Mouse (Mus musculus): ENCODE measurements around the gene Myh10. TPM values are rescaled to one million over a fixed set of nuclear protein-coding genes. Genes with fewer than 3 reads are reported as not detected.

The Myh10 gene
- polyA plus RNA-seq, 1 experiment: 5.6 TPM

GRCm38 (mm10) chr11:68690465-68690864 lies 894 bp upstream of the Myh10 start:
- peak; percentile 3 for DNase-seq
- Histone ChIP-seq H3K4me1 (replicated peaks; ENCODE audit: control insufficient read depth, insufficient read depth, low read length) (peaks cover 17% of the 10 kb centered on the region), H3K36me3 (ENCODE audit: control insufficient read depth, insufficient read depth, low read length) (no peaks in the 10 kb centered on the region), H3K27me3 (ENCODE audit: control insufficient read depth, insufficient read depth, low read length) (peaks cover 9% of the 10 kb centered on the region), H3K4me3 (ENCODE audit: control insufficient read depth, insufficient read depth, low read length) (no peak overlapping the region), H3K27ac (ENCODE audit: control insufficient read depth, insufficient read depth, low read length) (no peak overlapping the region)
- TF ChIP-seq CTCF (IDR thresholded peaks at IDR 0.05; ENCODE audit: borderline replicate concordance, control insufficient read depth, extremely low read depth, insufficient read depth, low read length, poor library complexity) (no peak), POLR2A (IDR thresholded peaks at IDR 0.05; ENCODE audit: control insufficient read depth, extremely low read depth, insufficient read depth, low read length, poor library complexity) (no peak)
- WGBS: 40% methylated on average over 5 of the region's 5 CpGs

GRCm38 (mm10) chr11:68692010-68692692 lies 792 bp downstream of the Myh10 start:
- no peak for TF ChIP-seq POLR2A (IDR thresholded peaks at IDR 0.05; ENCODE audit: control insufficient read depth, extremely low read depth, insufficient read depth, low read length, poor library complexity)
- TF ChIP-seq CTCF (IDR thresholded peaks at IDR 0.05; ENCODE audit: borderline replicate concordance, control insufficient read depth, extremely low read depth, insufficient read depth, low read length, poor library complexity): no peak
- peaks cover 17% of the 10 kb centered on the region for H3K4me1 ChIP-seq (replicated peaks; ENCODE audit: control insufficient read depth, insufficient read depth, low read length)
- H3K36me3 ChIP-seq (ENCODE audit: control insufficient read depth, insufficient read depth, low read length): no peaks in the 10 kb centered on the region
- 3% methylated on average over 34 of the region's 34 CpGs for WGBS
- H3K27ac ChIP-seq (ENCODE audit: control insufficient read depth, insufficient read depth, low read length): no peak overlapping the region
- no peak for DNase-seq
- H3K4me3 ChIP-seq (ENCODE audit: control insufficient read depth, insufficient read depth, low read length): peak overlapping the region; percentile 60
- peaks cover 9% of the 10 kb centered on the region for H3K27me3 ChIP-seq (ENCODE audit: control insufficient read depth, insufficient read depth, low read length)

GRCm38 (mm10) chr11:68692693-68693446 lies 1.5 kb downstream of the Myh10 start:
- TF ChIP-seq CTCF (IDR thresholded peaks at IDR 0.05; ENCODE audit: borderline replicate concordance, control insufficient read depth, extremely low read depth, insufficient read depth, low read length, poor library complexity) (no peak), POLR2A (IDR thresholded peaks at IDR 0.05; ENCODE audit: control insufficient read depth, extremely low read depth, insufficient read depth, low read length, poor library complexity) (no peak)
- peak; percentile 7 for DNase-seq
- Histone ChIP-seq H3K4me1 (replicated peaks; ENCODE audit: control insufficient read depth, insufficient read depth, low read length) (peaks cover 17% of the 10 kb centered on the region), H3K27ac (ENCODE audit: control insufficient read depth, insufficient read depth, low read length) (no peak overlapping the region), H3K4me3 (ENCODE audit: control insufficient read depth, insufficient read depth, low read length) (peak overlapping the region; percentile 60), H3K27me3 (ENCODE audit: control insufficient read depth, insufficient read depth, low read length) (peaks cover 9% of the 10 kb centered on the region), H3K36me3 (ENCODE audit: control insufficient read depth, insufficient read depth, low read length) (no peaks in the 10 kb centered on the region)
- WGBS: 17% methylated on average over 43 of the region's 43 CpGs

- Histone ChIP-seq H3K27ac (ENCODE audit: control insufficient read depth, insufficient read depth, low read length) (no peak overlapping the region), H3K4me3 (ENCODE audit: control insufficient read depth, insufficient read depth, low read length) (no peak overlapping the region), H3K4me1 (replicated peaks; ENCODE audit: control insufficient read depth, insufficient read depth, low read length) (peaks cover 17% of the 10 kb centered on the region), H3K36me3 (ENCODE audit: control insufficient read depth, insufficient read depth, low read length) (no peaks in the 10 kb centered on the region), H3K27me3 (ENCODE audit: control insufficient read depth, insufficient read depth, low read length) (peaks cover 9% of the 10 kb centered on the region)
- no peak for DNase-seq
- TF ChIP-seq POLR2A (IDR thresholded peaks at IDR 0.05; ENCODE audit: control insufficient read depth, extremely low read depth, insufficient read depth, low read length, poor library complexity): no peak
- no peak for TF ChIP-seq CTCF (IDR thresholded peaks at IDR 0.05; ENCODE audit: borderline replicate concordance, control insufficient read depth, extremely low read depth, insufficient read depth, low read length, poor library complexity)
- 63% methylated on average over 10 of the region's 10 CpGs for WGBS
These were observed 2.2 kb downstream of the Myh10 start for GRCm38 (mm10) chr11:68693447-68694040.

DNA sequence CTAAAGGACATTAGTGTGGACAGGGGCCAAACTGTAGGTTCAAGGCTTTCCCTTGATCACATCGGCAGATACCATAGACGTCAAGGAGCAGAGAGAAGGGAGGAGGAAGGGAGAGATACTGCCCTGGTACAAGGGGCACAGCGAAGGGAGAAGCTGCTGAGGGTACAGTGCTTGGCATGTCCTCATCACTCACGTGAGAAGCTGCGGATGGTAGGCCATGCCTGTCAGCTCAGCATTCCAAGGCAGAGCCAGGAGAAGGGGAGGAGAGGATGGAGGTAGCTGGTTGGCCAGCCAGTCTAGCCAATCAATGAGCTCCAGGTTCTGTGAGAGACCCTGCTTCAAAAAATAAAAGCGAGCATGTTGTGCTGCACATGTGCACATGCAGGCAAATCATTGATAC lies 11.0 kb downstream of the Myh10 start:
- TF ChIP-seq CTCF (IDR thresholded peaks at IDR 0.05; ENCODE audit: borderline replicate concordance, control insufficient read depth, extremely low read depth, insufficient read depth, low read length, poor library complexity): no peak

GRCm38 (mm10) chr11:68703360-68703759 lies 12.0 kb downstream of the Myh10 start:
- H3K27ac ChIP-seq (ENCODE audit: control insufficient read depth, insufficient read depth, low read length): no peak overlapping the region
- no peaks in the 10 kb centered on the region for H3K36me3 ChIP-seq (ENCODE audit: control insufficient read depth, insufficient read depth, low read length)
- H3K27me3 ChIP-seq (ENCODE audit: control insufficient read depth, insufficient read depth, low read length): no peaks in the 10 kb centered on the region
- 88% methylated on average over 1 of the region's 1 CpGs for WGBS
- DNase-seq: no peak
- no peak for TF ChIP-seq POLR2A (IDR thresholded peaks at IDR 0.05; ENCODE audit: control insufficient read depth, extremely low read depth, insufficient read depth, low read length, poor library complexity)
- no peak for TF ChIP-seq CTCF (IDR thresholded peaks at IDR 0.05; ENCODE audit: borderline replicate concordance, control insufficient read depth, extremely low read depth, insufficient read depth, low read length, poor library complexity)
- no peaks in the 10 kb centered on the region for H3K4me1 ChIP-seq (replicated peaks; ENCODE audit: control insufficient read depth, insufficient read depth, low read length)
- H3K4me3 ChIP-seq (ENCODE audit: control insufficient read depth, insufficient read depth, low read length): no peak overlapping the region

More for the DNA sequence above, 11.0 kb downstream of the Myh10 start:
- DNase-seq: no peak
- Histone ChIP-seq H3K27ac (ENCODE audit: control insufficient read depth, insufficient read depth, low read length) (no peak overlapping the region), H3K4me1 (replicated peaks; ENCODE audit: control insufficient read depth, insufficient read depth, low read length) (no peaks in the 10 kb centered on the region), H3K27me3 (ENCODE audit: control insufficient read depth, insufficient read depth, low read length) (no peaks in the 10 kb centered on the region), H3K4me3 (ENCODE audit: control insufficient read depth, insufficient read depth, low read length) (no peak overlapping the region), H3K36me3 (ENCODE audit: control insufficient read depth, insufficient read depth, low read length) (no peaks in the 10 kb centered on the region)
- WGBS: 91% methylated on average over 6 of the region's 6 CpGs

Data from thymus, adult 2 months (tissue).